Mouse (Mus musculus) embryonic facial prominence, embryonic 15.5 days (tissue): Measurements from ENCODE around the gene Gfm2. TPM values are rescaled to one million over a fixed set of nuclear protein-coding genes. Genes with fewer than 3 reads are reported as not detected.

ENCODE experiments used
- polyA plus RNA-seq: library from polyadenylated mRNA; unstranded; fragments of >200 nt; fragmentation: Nextera tagmentation; extraction: Ambion mirVana; gene quantifications from 2 replicates; pipeline ENCODE4 v1.2.1, GENCODE M21; 2015

The Gfm2 gene
- polyA plus RNA-seq, 1 experiment from 2014 or later, result 26.2 TPM

Other genes with a start within 250 kb of the Gfm2 start
- 0.41 and 0.53 TPM in 2 replicates for gene Gcnt4, start 213.2 kb upstream of the Gfm2 start, polyA plus RNA-seq
- not detected in 2 replicates for gene 1700029F12Rik, start 103.6 kb upstream of the Gfm2 start, polyA plus RNA-seq
- gene Fam169a, start 70.7 kb upstream of the Gfm2 start, polyA plus RNA-seq, result 1.3 TPM in 2 replicates
- gene Gm6169, start 38.7 kb upstream of the Gfm2 start, polyA plus RNA-seq, result 2.3 and 12.4 TPM in 2 replicates
- gene Nsa2, start within 50 bp of the Gfm2 start, polyA plus RNA-seq, result 55.5 and 63.0 TPM in 2 replicates
- 46.0 and 49.6 TPM in 2 replicates for gene Hexb, start 60.4 kb downstream of the Gfm2 start, polyA plus RNA-seq
- gene Enc1, start 103.2 kb downstream of the Gfm2 start, polyA plus RNA-seq, result 10.1 and 10.6 TPM in 2 replicates